Mouse (Mus musculus) intestine, postnatal 0 days (tissue): Measurements from ENCODE around the gene Zfp36l1. TPM values are rescaled to one million over a fixed set of nuclear protein-coding genes. Genes with fewer than 3 reads are reported as not detected.

Experiments used
- ATAC-seq: fragments of 200-750 bp; cut with Nextera tagmentation; 2 replicates; pipeline ENCODE4 v1.8.0; 2017; ENCODE audit warnings: mild to moderate bottlenecking, moderate TSS enrichment, moderate library complexity
- H3K27ac ChIP-seq: fragments of 300-500 bp; sonication (generic); 2 replicates; pipeline ENCODE4 v1.5.1; 2014; ENCODE audit warnings: mild to moderate bottlenecking, low read depth, low read length, moderate library complexity
- H3K27me3 ChIP-seq: fragments of 300-500 bp; sonication (generic); replicated peaks from 2 replicates; pipeline ENCODE4 v1.6.1; 2014; ENCODE audit warnings: low read length, mixed read lengths; ENCODE audit not compliant: control insufficient read depth, insufficient read depth
- H3K36me3 ChIP-seq: fragments of 300-500 bp; sonication (generic); 2 replicates; pipeline ENCODE4 v1.6.1; 2014; ENCODE audit warnings: mild to moderate bottlenecking, moderate library complexity; ENCODE audit not compliant: control insufficient read depth, insufficient read depth
- H3K4me1 ChIP-seq: fragments of 300-500 bp; sonication (generic); replicated peaks from 2 replicates; pipeline ENCODE4 v1.6.1; 2014; ENCODE audit warnings: antibody characterized with exemption, low read length, mixed read lengths; ENCODE audit not compliant: control insufficient read depth, insufficient read depth
- H3K4me2 ChIP-seq: fragments of 300-500 bp; sonication (generic); replicated peaks from 2 replicates; pipeline ENCODE4 v1.6.1; 2014; ENCODE audit warnings: low read depth, mild to moderate bottlenecking, moderate library complexity
- H3K4me3 ChIP-seq: fragments of 300-500 bp; sonication (generic); 2 replicates; pipeline ENCODE4 v1.5.1; 2014; ENCODE audit warnings: low read depth, low read length
- H3K9ac ChIP-seq: fragments of 300-500 bp; sonication (generic); 2 replicates; pipeline ENCODE4 v1.6.1; 2014; ENCODE audit warnings: mild to moderate bottlenecking, low read depth, low read length
- H3K9me3 ChIP-seq: fragments of 300-500 bp; sonication (generic); 2 replicates; pipeline ENCODE4 v1.6.1; 2016; ENCODE audit warnings: mixed run types; ENCODE audit not compliant: control insufficient read depth
- CTCF ChIP-seq: sonication (generic); IDR thresholded peaks from 2 replicates; pipeline ENCODE4 v1.5.1; 2016; ENCODE audit warnings: low read depth, mild to moderate bottlenecking, control low read depth, antibody characterized with exemption, moderate library complexity
- WGBS: fragments of 180-500 bp; shearing (Covaris S2); extraction: QIAGEN DNeasy Blood & Tissue Kit; methylation state at CpG from one replicate; pipeline ENCODE4 v1.1.7; 2014; 5-methylcytosine and 5-hydroxymethylcytosine counted together
- polyA plus RNA-seq: library from polyadenylated mRNA; unstranded; fragments of >200 nt; fragmentation: Nextera tagmentation; extraction: Ambion mirVana; gene quantifications from 2 replicates; pipeline ENCODE4 v1.2.1, GENCODE M21; 2015

Gene Zfp36l1
- polyA plus RNA-seq, 1 experiment from 2014 or later: 80.7 TPM

DNA sequence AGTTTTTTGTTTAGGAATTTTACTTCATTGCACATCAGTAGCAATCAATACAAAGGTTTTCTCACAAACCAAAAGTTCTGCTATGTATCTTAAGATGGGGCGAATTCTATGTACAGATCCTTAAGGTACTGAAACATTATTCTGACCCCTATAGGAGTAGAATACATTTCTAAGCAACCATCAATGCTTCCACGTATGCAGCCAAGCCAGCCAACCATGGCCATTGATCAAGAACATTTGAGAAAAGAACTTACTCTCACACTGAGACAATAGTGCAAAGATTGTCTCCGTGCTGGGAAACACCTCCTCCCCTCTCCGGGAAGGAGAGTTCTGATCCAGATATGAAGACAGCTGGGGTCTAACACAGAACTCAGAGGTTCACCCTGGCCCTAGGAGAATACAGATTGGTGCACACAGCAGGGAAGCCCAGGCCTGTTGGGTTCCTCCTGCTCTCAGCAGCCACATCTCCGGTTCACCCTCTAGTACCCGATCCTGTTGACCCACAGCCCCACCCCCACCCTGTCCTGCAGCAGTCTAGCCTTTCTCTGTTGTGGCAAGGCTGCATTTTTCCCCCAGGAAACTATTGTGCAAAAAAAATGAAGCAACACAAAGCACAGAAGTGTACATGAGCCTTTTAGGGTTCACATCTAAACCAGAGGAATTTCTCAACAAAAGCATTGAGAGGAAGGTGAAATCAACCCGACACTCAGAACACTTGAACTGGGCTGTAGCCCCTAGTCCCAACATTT, 49.2 kb downstream of the Zfp36l1 start:
- H3K36me3 ChIP-seq: no peaks in the 10 kb centered on the region
- no peak overlapping the region for H3K9ac ChIP-seq
- no peaks in the 10 kb centered on the region for H3K9me3 ChIP-seq
- no peak overlapping the region for H3K4me2 ChIP-seq
- no peak overlapping the region for H3K27ac ChIP-seq
- ATAC-seq: no peak
- no peak overlapping the region for H3K4me3 ChIP-seq
- H3K4me1 ChIP-seq: peaks cover 6% of the 10 kb centered on the region; the same call in 1 of the 2 replicates
- H3K27me3 ChIP-seq: no peaks in the 10 kb centered on the region
- 63% methylated on average over 7 of the region's 7 CpGs for WGBS
- TF ChIP-seq CTCF: no peak

DNA sequence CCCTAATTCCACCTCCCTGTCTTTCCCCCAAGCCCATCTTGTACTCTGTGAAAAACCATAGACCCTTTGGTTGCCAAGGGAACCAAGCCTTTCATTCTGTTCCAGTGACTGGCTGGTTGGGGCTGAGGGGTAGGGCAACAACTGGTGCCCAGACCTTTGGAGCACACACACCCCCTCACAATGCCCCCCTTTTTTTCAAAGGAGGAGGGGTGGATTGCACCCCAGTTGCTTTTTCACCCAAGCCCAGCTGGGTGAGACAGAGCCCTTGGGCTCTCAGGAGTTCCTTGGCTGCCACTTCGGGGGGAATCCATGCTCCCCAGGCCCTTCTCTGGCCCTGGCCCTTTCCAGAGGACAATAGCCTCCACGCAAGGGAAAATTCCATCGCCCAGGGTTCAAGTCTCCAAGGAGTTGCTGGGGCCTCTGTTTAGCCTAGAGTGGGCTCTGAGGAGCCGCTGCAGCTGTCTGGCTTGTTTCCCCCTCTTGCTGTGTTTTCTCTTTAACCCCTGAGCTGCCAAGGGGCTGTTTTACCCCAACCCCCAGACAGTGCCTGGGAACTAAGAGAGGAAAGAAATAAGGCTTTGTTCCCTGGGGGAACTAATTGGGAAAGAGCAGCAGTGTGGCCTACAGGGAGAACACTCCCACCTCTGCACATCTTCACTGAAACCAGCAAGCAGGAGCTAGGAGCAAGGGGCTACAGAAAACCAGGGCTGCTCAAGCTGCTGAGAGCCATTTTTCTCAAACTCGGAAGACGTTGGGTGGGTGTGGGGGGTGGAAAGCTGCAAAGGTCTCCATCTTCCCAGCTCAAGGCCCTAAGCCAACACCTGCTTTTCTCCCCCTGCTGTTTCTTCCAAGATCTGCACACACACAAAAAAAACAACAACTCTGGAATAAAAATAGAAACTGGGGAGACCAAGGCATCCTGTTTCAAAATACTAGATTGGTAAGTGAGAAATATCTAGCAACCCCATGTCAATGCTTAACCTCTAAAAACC, 50.1 kb downstream of the Zfp36l1 start:
- Histone ChIP-seq H3K9ac (no peak overlapping the region), H3K4me1 (peaks cover 6% of the 10 kb centered on the region; the same call in 1 of the 2 replicates)
- ATAC-seq: peak; percentile 15; the same call in 1 of the 2 replicates

GRCm38 (mm10) chr12:80061810-80062209, 51.0 kb downstream of the Zfp36l1 start:
- H3K9me3 ChIP-seq: no peaks in the 10 kb centered on the region
- H3K4me2 ChIP-seq: no peak overlapping the region
- WGBS: 56% methylated on average over 5 of the region's 5 CpGs
- no peak overlapping the region for H3K9ac ChIP-seq
- no peaks in the 10 kb centered on the region for H3K36me3 ChIP-seq
- H3K27ac ChIP-seq: no peak overlapping the region; the same call in 1 of the 2 replicates
- H3K4me3 ChIP-seq: no peak overlapping the region
- no peak for TF ChIP-seq CTCF
- H3K4me1 ChIP-seq: peaks cover 6% of the 10 kb centered on the region; the same call in 1 of the 2 replicates
- H3K27me3 ChIP-seq: no peaks in the 10 kb centered on the region
- no peak for ATAC-seq

More for the DNA sequence above, 50.1 kb downstream of the Zfp36l1 start:
- H3K27me3 ChIP-seq: no peaks in the 10 kb centered on the region
- 41% methylated on average over 6 of the region's 6 CpGs for WGBS
- no peak overlapping the region for H3K4me3 ChIP-seq
- peak; percentile 48 for TF ChIP-seq CTCF
- H3K36me3 ChIP-seq: no peaks in the 10 kb centered on the region
- no peaks in the 10 kb centered on the region for H3K9me3 ChIP-seq
- H3K4me2 ChIP-seq: no peak overlapping the region
- H3K27ac ChIP-seq: peak overlapping the region; percentile 30; the same call in 1 of the 2 replicates

DNA sequence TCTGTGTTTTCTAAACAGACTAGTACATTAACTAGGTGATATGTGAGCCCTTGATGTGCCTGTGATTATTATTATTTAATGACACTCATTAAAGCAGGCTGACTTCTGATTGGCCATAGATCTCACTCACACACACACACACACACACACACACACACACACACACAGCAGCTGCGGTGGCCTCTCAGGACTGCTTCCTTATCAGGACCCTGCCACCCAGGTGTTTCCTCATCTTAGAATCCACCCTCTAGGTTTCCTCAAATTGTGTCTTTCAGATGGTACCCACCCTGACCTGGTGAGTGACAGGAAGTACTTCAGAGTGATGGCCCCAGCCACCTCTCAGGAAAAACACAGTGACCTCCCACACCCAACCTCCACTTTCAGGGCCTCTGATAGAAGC, 52.0 kb downstream of the Zfp36l1 start:
- ATAC-seq: peak; percentile 36
- Histone ChIP-seq H3K4me2 (no peak overlapping the region), H3K4me1 (peaks cover 11% of the 10 kb centered on the region), H3K9ac (no peak overlapping the region), H3K4me3 (no peak overlapping the region), H3K9me3 (no peaks in the 10 kb centered on the region), H3K36me3 (no peaks in the 10 kb centered on the region), H3K27me3 (no peaks in the 10 kb centered on the region), H3K27ac (0 out of 2 replicates have a peak overlapping the region, but pooled peaks have one; percentile 57)
- TF ChIP-seq CTCF: no peak
- 27% methylated on average over 1 of the region's 1 CpGs for WGBS

- H3K4me3 ChIP-seq: no peak overlapping the region
- H3K4me2 ChIP-seq: no peak overlapping the region
- no peaks in the 10 kb centered on the region for H3K36me3 ChIP-seq
- H3K27me3 ChIP-seq: no peaks in the 10 kb centered on the region
- H3K27ac ChIP-seq: peak overlapping the region; percentile 57; the same call in 1 of the 2 replicates
- no peak for TF ChIP-seq CTCF
- H3K4me1 ChIP-seq: peaks cover 11% of the 10 kb centered on the region
- H3K9ac ChIP-seq: no peak overlapping the region
- 47% methylated on average over 9 of the region's 9 CpGs for WGBS
- H3K9me3 ChIP-seq: no peaks in the 10 kb centered on the region
- ATAC-seq: peak; percentile 14; the same call in 1 of the 2 replicates
Measured at GRCm38 (mm10) chr12:80060338-80060737, 52.5 kb downstream of the Zfp36l1 start.
